Mouse (Mus musculus) adrenal gland, postnatal 14 days (tissue): Measurements from ENCODE around the gene Unc13a. TPM values are rescaled to one million over a fixed set of nuclear protein-coding genes. Genes with fewer than 3 reads are reported as not detected.
A peak's percentile ranks its signal among the peaks of the same experiment; 100 is the strongest.

ENCODE experiments used
- DNase-seq: peaks from one replicate; pipeline ENCODE4 v3.0.0; 2021; ENCODE audit warnings: mixed read lengths
- total RNA-seq: library from RNA; stranded (reverse); gene quantifications from 2 replicates; pipeline ENCODE4 v1.2.3, GENCODE M21; 2021

Gene Unc13a
- total RNA-seq, 1 experiment from 2014 or later = 7.7 TPM

- no peak for DNase-seq
These were observed 14.7 kb upstream of the Unc13a start for GRCm38 (mm10) chr8:71686143-71686734.

- no peak for DNase-seq
These were observed 14.0 kb upstream of the Unc13a start for GRCm38 (mm10) chr8:71685573-71685972.

GRCm38 (mm10) chr8:71684701-71685100 is 13.1 kb upstream of the Unc13a start:
- no peak for DNase-seq

- no peak for DNase-seq
These were observed 11.3 kb upstream of the Unc13a start for GRCm38 (mm10) chr8:71682832-71683231.

- DNase-seq = no peak
These were observed 9.9 kb upstream of the Unc13a start for GRCm38 (mm10) chr8:71681369-71681915.

- peak; percentile 46 for DNase-seq
These were observed 8.9 kb upstream of the Unc13a start for GRCm38 (mm10) chr8:71680471-71680870.

- DNase-seq = peak; percentile 55
These were observed 8.1 kb upstream of the Unc13a start for GRCm38 (mm10) chr8:71679550-71680168.

GRCm38 (mm10) chr8:71679116-71679515 is 7.6 kb upstream of the Unc13a start:
- DNase-seq = no peak

GRCm38 (mm10) chr8:71678216-71678615 is 6.7 kb upstream of the Unc13a start:
- no peak for DNase-seq

- peak; percentile 57 for DNase-seq
These were observed 6.0 kb upstream of the Unc13a start for GRCm38 (mm10) chr8:71677555-71677954.

GRCm38 (mm10) chr8:71676803-71677202 is 5.2 kb upstream of the Unc13a start:
- no peak for DNase-seq

GRCm38 (mm10) chr8:71676020-71676741 is 4.6 kb upstream of the Unc13a start, which contains the start of gene Jak3:
TSS of gene Jak3 (plus strand) at chr8:71676296.
- DNase-seq = peak; percentile 71

GRCm38 (mm10) chr8:71675456-71676019 is 4.0 kb upstream of the Unc13a start:
- DNase-seq = no peak

- no peak for DNase-seq
These were observed 2.5 kb upstream of the Unc13a start for GRCm38 (mm10) chr8:71674071-71674470.

- no peak for DNase-seq
These were observed 695 bp upstream of the Unc13a start for GRCm38 (mm10) chr8:71672168-71672735.

GRCm38 (mm10) chr8:71670621-71671548 is 672 bp downstream of the Unc13a start:
- DNase-seq = peak; percentile 76

GRCm38 (mm10) chr8:71670198-71670597 is 1.4 kb downstream of the Unc13a start:
- no peak for DNase-seq

- peak; percentile 70 for DNase-seq
These were observed 3.2 kb downstream of the Unc13a start for GRCm38 (mm10) chr8:71668220-71668975.

GRCm38 (mm10) chr8:71667256-71667655 is 4.3 kb downstream of the Unc13a start:
- no peak for DNase-seq

- no peak for DNase-seq
These were observed 4.7 kb downstream of the Unc13a start for GRCm38 (mm10) chr8:71666855-71667254.
